Mouse (Mus musculus) cerebellum, adult 2 months (tissue): ENCODE measurements around the gene Heatr3.

ENCODE experiments used
- CTCF ChIP-seq: fragments of 200-500 bp; IDR thresholded peaks from 2 replicates; pipeline ENCODE4 v1.5.1; 2011; ENCODE audit warnings: low read depth, mild to moderate bottlenecking, control low read depth, low read length, moderate library complexity, borderline replicate concordance; ENCODE audit not compliant: insufficient read depth
- POLR2A ChIP-seq: fragments of 200-500 bp; IDR thresholded peaks from 2 replicates; pipeline ENCODE4 v1.6.1; 2011; ENCODE audit warnings: low read length, control low read depth, borderline replicate concordance; ENCODE audit not compliant: insufficient read depth

DNA sequence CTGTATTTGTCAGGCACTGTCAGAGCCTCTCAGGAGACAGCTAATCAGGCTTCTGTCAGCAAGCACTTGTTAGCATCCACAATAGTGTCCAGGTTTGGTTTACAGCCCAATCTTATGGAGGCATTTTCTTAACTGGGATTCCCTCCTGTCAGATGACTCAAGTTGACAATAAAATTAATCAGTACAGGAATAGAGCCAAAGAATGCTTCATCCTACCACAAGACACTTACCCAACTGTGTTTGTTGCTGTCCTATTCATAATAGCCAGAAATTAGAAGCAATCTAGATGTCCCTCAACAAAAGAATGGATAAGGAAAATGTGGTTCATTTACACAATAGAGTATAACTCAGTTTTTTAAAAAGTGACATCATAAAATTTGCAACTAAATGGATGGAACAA is 49.6 kb upstream of the Heatr3 start:
- no peak for TF ChIP-seq POLR2A
- TF ChIP-seq CTCF, result no peak
